Mouse (Mus musculus): ENCODE data around the gene Ppip5k2.
A peak's percentile ranks its signal among the peaks of the same experiment; 100 is the strongest.

The Ppip5k2 gene

DNA sequence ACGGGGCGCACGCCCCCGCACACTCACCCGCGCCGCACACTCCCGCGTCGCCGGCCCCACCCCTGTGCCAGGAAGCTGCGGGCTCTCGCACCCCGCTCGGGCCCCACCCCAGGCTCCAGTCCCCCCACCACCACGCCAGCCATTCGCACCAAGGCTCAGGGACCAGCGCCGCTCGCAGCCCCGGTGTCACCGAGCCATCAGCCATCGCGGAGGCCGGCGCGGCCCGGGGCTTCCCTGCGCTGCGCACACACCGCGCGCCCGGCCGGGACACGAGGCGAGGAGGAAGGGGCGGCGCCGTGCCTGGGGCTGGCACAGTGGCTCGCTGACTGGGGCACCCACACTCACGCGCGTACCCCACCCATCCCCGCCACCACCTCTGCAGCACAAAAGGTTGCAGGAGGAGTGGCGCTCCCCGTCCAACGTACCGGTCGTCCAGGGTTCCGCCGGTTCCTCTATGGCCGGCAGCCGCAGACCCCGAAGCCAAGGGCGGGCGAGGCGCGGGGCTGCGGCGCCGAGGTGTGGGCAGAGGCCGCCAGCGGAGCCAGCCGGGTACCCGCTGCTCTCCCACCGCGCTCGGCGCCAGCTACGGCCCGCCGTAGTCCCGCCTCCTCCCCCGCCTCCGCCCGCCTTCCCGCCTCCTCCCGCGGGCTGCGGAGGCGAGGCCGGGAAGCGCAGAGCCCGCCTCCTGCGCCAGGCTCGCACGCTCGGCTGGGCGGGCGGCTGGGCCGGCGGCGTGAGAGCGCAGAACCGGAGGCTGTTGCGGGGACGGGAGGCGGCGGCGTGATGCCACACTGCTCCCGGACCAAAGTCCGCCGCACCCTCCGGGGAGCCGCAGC is 108.6 kb downstream of the Ppip5k2 start, which contains the start of gene D1Ertd622e:
D1Ertd622e (minus strand) TSS at position 669 of the 836 bp plus-strand sequence.
- DNase-seq (ENCODE audit: extremely low spot score, low spot score) = peak; percentile 78

DNA sequence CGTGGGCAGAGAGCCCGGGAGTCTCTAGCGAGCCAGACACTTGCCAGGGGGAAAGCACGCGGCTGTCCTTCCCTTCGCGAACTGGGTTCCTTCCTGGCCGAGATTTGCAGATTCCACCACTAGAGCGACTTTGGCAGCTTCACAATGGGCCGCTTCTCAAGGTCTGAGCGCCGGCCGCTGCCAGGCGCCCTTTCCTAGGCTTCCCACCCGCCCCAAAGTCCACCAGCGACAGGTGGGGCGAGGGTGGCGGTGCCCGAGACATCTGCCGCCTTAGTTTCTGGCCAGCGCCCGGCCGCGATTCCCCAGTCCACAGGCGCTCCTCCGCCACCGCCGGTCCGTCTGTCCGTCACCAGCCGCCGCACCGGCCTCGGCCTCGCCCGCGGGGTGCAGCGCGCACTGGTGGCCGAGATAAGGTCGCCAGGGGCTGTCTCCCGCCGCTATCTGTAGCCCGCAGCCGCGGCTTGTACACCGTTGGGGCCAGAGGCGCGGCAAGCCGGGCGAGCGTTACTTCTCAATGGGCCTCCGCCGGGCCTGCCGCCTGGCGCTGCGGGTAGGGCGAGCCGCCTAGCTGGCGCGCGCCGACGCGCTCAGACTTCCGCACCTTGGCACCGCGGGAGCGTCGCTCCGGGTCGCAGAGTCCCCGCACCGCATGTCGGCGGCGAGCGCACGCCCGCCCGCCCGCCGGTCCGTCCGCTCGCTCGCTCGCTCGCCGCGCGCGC is 109.4 kb downstream of the Ppip5k2 start:
- DNase-seq (ENCODE audit: extremely low spot score, low spot score) = peak; percentile 81

DNA sequence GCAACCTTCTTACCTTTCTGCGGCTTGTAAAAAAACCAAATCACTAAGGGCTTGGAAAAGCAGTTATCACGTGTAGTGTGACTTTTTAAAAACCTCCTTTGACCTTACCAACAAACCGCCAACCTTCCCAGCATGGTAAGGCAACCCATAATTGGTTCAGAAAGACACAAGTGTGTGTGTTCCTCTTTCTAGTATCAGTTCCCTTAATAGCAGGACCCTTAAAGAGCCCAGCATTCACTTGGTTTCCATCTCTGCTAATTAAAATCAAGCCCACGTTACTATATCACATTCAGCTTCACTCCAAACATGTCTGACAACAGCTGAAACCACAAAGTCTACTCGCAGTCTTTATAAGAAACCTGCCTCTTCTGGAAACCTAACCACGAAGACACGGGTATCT is 110.8 kb downstream of the Ppip5k2 start:
- DNase-seq (ENCODE audit: extremely low spot score, low spot score) = no peak

DNA sequence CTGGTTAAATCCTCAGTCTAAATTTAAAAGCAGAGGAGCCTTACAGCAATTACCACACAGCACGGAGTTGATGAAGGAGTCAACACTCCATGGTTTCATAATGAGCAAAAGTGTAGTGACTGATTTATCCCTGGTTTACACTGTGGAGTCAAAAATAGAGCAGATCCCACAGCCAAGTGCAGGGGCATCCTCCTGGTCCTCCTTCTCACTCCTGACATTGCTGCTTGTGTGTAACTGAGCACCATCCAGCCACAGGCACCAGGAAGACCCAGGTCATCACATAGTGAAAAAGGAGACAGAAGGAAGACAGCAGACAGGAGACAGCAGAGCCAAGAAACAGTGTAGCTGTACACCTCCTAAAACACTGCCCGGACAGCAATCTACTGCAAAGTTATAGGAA is 112.4 kb downstream of the Ppip5k2 start:
- DNase-seq (ENCODE audit: extremely low spot score, low spot score) = no peak

DNA sequence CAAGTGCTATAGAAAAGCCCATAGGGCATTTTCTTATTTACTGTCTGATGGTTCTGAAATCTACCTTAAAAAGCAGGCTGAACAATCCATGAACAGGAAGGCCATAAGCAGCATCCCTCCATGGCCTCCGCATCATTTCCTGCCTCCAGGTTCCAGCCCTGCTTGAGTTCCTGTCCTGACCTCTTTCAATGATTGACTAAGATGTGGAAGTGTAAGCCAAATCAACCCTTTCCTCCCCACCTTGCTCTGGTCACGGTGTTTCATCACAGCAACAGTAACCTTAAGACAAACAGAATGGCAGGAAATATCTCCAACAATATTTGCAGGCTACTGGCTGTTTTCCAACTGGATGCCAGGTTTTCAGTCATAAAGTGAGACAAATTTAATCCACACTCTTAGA is 113.0 kb downstream of the Ppip5k2 start:
- no peak for DNase-seq (ENCODE audit: extremely low spot score, low spot score)
